Mouse (Mus musculus): ENCODE results near the gene Egfem1.

Gene Egfem1

DNA sequence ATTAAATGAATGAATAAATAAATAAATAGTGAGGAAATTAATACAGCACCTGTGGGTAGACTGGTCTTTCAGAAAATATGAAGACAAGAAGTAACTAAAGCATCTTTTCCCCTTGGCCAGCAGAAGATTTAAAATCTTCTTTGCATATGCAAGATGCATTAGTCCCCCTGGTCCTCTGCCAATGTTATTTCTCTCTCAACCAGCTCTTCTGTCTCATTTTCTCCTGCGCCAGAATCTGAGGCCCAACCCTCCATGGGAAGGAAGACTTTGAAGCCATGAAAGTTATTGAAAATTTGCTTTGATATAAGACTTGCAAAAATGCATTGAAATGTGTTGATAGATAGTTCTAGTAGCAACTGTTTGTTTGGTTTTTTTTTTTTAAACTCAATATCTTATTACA, 625.6 kb downstream of the Egfem1 start:
- Histone ChIP-seq H3K27me3 (ENCODE audit: insufficient read depth, low read length) (no peaks in the 10 kb centered on the region), H3K4me3 (replicated peaks; ENCODE audit: low read length) (no peak overlapping the region)
- no peak for TF ChIP-seq NANOG (IDR thresholded peaks at IDR 0.05; ENCODE audit: borderline replicate concordance, low read length)
- TF ChIP-seq POU5F1 (IDR thresholded peaks at IDR 0.05; ENCODE audit: borderline replicate concordance, low read length), result no peak
- no peak for TF ChIP-seq CTCF (conservative IDR thresholded peaks at IDR 0.05; ENCODE audit: low read length)

DNA sequence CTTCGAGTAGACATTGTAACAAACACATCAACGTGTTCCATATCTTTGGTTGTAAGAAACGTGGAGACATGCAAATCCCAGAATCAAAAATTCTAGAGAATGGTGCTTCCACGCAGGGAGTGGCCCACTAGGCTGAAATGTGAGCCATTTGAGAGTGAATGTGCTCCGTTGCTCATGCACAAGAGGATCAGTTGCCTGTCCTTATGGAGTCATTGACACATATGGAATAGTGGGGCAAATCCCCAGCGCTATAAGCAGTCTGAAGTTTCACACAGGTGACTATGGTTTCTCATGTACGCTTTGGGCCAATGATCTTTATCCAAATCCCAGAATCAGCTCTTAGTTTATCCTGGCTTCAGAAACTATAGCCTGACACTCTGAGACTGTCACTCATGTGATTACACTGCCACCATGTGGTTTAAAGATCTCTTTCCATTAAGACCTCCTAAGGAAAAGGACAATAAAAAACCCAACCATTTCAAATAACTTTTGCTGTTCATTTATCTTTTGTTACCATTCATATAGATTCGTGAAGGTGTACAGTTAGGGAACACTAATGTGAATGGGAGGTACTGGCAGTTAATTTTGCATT, 644.6 kb downstream of the Egfem1 start:
- H3K4me1 ChIP-seq (replicated peaks; ENCODE audit: low read depth, low read length), result no peaks in the 10 kb centered on the region
- no peaks in the 10 kb centered on the region for H3K36me3 ChIP-seq (ENCODE audit: insufficient read depth, low read length)
- no peaks in the 10 kb centered on the region for H3K9me3 ChIP-seq (ENCODE audit: low read length)
- TF ChIP-seq POU5F1 (IDR thresholded peaks at IDR 0.05; ENCODE audit: borderline replicate concordance, low read length), result no peak
- TF ChIP-seq NANOG (IDR thresholded peaks at IDR 0.05; ENCODE audit: borderline replicate concordance, low read length), result no peak
- peak; percentile 28 for TF ChIP-seq CTCF (conservative IDR thresholded peaks at IDR 0.05; ENCODE audit: low read length)
- H3K4me3 ChIP-seq (replicated peaks; ENCODE audit: low read length), result no peak overlapping the region
- H3K27me3 ChIP-seq (ENCODE audit: insufficient read depth, low read length), result no peaks in the 10 kb centered on the region

More for the DNA sequence above, 625.6 kb downstream of the Egfem1 start:
- H3K9me3 ChIP-seq (ENCODE audit: low read length), result no peaks in the 10 kb centered on the region
- no peaks in the 10 kb centered on the region for H3K36me3 ChIP-seq (ENCODE audit: insufficient read depth, low read length)
- no peaks in the 10 kb centered on the region for H3K4me1 ChIP-seq (replicated peaks; ENCODE audit: low read depth, low read length)

DNA sequence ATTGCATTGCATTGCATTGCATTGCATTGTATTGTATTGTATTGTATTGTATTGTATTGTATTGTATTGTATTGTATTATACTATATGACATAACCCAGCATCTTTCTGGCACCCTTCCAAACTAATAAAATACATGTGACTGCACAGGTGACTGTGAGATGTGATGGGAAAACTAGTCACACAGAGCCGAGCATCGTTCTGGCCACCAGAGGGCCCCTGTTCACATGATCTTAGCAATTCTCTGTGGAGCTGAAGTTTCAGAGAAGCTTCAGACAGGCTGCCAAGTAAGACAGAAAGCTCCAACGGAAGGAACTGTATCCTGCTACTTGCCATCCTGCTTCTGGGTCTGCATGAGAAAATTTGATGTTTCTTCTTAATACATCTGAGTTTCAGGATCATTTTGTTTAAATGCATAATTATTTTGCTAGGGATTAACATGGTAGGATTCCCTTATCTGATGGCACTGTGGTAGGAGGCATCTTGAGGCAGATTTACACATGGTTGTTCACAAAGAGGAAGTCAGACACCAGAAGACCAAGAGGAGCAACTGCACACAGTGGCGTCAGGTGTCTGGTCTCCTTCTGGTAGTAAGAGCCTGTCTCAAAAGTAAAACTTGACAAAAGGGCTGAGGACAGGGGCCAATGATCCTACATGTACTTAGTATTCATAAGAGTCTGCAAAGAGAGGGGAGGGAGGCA, 648.4 kb downstream of the Egfem1 start:
- Histone ChIP-seq H3K27me3 (ENCODE audit: insufficient read depth, low read length) (no peaks in the 10 kb centered on the region), H3K9me3 (ENCODE audit: low read length) (no peaks in the 10 kb centered on the region), H3K4me3 (replicated peaks; ENCODE audit: low read length) (no peak overlapping the region), H3K4me1 (replicated peaks; ENCODE audit: low read depth, low read length) (no peaks in the 10 kb centered on the region), H3K36me3 (ENCODE audit: insufficient read depth, low read length) (no peaks in the 10 kb centered on the region)
- TF ChIP-seq CTCF (conservative IDR thresholded peaks at IDR 0.05; ENCODE audit: low read length), result peak; percentile 49
- no peak for TF ChIP-seq POU5F1 (IDR thresholded peaks at IDR 0.05; ENCODE audit: borderline replicate concordance, low read length)

DNA sequence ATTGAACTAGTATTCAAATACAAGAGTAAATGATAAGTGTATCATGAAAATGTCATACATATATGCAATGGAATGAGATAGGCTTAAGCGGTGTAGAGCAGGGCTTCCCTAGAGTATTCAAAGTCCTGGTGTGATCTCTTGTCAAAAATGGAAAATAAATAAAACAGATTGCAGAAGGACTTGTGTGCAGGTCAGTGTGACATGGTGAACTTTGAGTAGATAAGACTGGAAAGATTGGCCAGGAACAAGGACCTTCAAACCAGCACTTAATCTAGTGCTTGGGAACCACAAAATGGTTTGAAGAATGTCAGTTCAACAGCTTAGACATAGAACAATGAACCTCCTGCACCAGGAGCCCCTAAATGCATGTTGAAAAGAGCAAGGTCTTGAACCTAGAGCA, 649.7 kb downstream of the Egfem1 start:
- H3K9me3 ChIP-seq (ENCODE audit: low read length), result no peaks in the 10 kb centered on the region
- H3K4me1 ChIP-seq (replicated peaks; ENCODE audit: low read depth, low read length), result no peaks in the 10 kb centered on the region
- TF ChIP-seq POU5F1 (IDR thresholded peaks at IDR 0.05; ENCODE audit: borderline replicate concordance, low read length) (no peak), NANOG (IDR thresholded peaks at IDR 0.05; ENCODE audit: borderline replicate concordance, low read length) (no peak), CTCF (conservative IDR thresholded peaks at IDR 0.05; ENCODE audit: low read length) (no peak)
- H3K36me3 ChIP-seq (ENCODE audit: insufficient read depth, low read length), result no peaks in the 10 kb centered on the region
- no peaks in the 10 kb centered on the region for H3K27me3 ChIP-seq (ENCODE audit: insufficient read depth, low read length)
- H3K4me3 ChIP-seq (replicated peaks; ENCODE audit: low read length), result no peak overlapping the region

DNA sequence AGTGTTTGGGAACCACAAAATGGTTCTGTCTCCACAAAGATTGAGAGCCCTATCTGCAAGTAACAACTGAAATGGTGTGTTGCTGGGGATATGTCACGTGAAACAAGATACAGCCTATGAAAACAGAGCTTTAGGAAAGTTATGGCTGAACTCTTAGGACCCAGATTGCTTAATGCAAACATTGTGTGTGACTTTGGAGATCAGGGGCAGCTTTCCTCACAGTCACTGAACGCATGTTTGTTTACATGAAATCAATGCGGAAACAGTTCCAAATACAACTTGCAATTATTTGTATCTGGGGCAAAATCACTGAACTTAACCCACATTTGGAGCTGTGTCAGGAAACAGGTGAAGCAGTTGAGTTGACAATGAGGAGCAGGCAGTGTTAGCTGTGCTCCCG, 650.8 kb downstream of the Egfem1 start:
- H3K9me3 ChIP-seq (ENCODE audit: low read length), result no peaks in the 10 kb centered on the region
- no peaks in the 10 kb centered on the region for H3K27me3 ChIP-seq (ENCODE audit: insufficient read depth, low read length)
- no peak for TF ChIP-seq POU5F1 (IDR thresholded peaks at IDR 0.05; ENCODE audit: borderline replicate concordance, low read length)
- TF ChIP-seq CTCF (conservative IDR thresholded peaks at IDR 0.05; ENCODE audit: low read length), result no peak
- no peak for TF ChIP-seq NANOG (IDR thresholded peaks at IDR 0.05; ENCODE audit: borderline replicate concordance, low read length)
- no peak overlapping the region for H3K4me3 ChIP-seq (replicated peaks; ENCODE audit: low read length)
- H3K36me3 ChIP-seq (ENCODE audit: insufficient read depth, low read length), result no peaks in the 10 kb centered on the region
- H3K4me1 ChIP-seq (replicated peaks; ENCODE audit: low read depth, low read length), result no peaks in the 10 kb centered on the region

DNA sequence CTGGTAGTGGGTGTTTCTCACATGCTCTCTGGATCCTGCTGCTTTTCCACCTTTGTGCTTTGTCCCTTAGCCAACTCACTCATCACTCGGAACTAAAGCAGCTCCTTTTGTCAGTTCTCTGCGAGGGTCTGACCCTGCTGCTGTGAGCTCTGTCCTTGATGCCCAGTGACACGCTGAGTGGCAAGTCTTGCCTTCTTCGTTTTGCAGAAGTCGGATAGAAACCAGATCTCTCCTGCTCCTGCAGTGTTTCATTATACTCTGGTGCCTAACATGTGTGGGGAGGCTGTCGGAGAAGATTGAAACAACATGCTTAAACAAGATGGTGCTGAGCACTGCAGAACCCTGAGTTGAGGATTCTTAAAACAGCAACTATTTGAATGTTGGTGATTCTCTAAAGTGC, 652.4 kb downstream of the Egfem1 start:
- no peak overlapping the region for H3K4me3 ChIP-seq (replicated peaks; ENCODE audit: low read length)
- no peaks in the 10 kb centered on the region for H3K36me3 ChIP-seq (ENCODE audit: insufficient read depth, low read length)
- H3K27me3 ChIP-seq (ENCODE audit: insufficient read depth, low read length), result no peaks in the 10 kb centered on the region
- no peaks in the 10 kb centered on the region for H3K9me3 ChIP-seq (ENCODE audit: low read length)
- no peaks in the 10 kb centered on the region for H3K4me1 ChIP-seq (replicated peaks; ENCODE audit: low read depth, low read length)
- TF ChIP-seq NANOG (IDR thresholded peaks at IDR 0.05; ENCODE audit: borderline replicate concordance, low read length), result no peak
- TF ChIP-seq CTCF (conservative IDR thresholded peaks at IDR 0.05; ENCODE audit: low read length), result no peak
- no peak for TF ChIP-seq POU5F1 (IDR thresholded peaks at IDR 0.05; ENCODE audit: borderline replicate concordance, low read length)

DNA sequence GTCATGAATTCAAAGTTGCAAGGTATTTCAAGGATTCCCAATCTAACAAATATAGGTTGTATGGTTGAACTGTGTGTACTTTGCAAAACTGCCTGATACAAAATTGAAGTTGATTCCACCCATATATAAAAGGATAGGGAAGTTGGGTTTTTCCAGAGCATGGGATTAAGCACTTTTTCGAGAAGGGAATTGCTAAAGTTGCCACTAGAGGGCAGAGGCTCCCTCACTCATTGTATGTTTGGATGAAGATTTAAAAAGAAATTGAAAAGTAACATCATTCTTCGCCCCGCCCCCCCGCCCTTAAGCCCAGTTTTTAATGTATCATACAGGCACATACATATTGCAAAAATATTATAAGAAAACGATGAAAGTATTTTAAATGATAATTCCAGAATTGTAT, 657.5 kb downstream of the Egfem1 start:
- no peak overlapping the region for H3K4me3 ChIP-seq (replicated peaks; ENCODE audit: low read length)
- peak; percentile 44 for TF ChIP-seq CTCF (conservative IDR thresholded peaks at IDR 0.05; ENCODE audit: low read length)
- TF ChIP-seq POU5F1 (IDR thresholded peaks at IDR 0.05; ENCODE audit: borderline replicate concordance, low read length), result no peak
- TF ChIP-seq NANOG (IDR thresholded peaks at IDR 0.05; ENCODE audit: borderline replicate concordance, low read length), result no peak
- H3K4me1 ChIP-seq (replicated peaks; ENCODE audit: low read depth, low read length), result no peaks in the 10 kb centered on the region

More for the DNA sequence above, 657.5 kb downstream of the Egfem1 start:
- Histone ChIP-seq H3K9me3 (ENCODE audit: low read length) (no peaks in the 10 kb centered on the region), H3K27me3 (ENCODE audit: insufficient read depth, low read length) (no peaks in the 10 kb centered on the region), H3K36me3 (ENCODE audit: insufficient read depth, low read length) (no peaks in the 10 kb centered on the region)

Measured in E14TG2a.4 (cell line).